Mouse (Mus musculus): ENCODE results near the gene Arhgap10. TPM values are rescaled to one million over a fixed set of nuclear protein-coding genes. Genes with fewer than 3 reads are reported as not detected.
A peak's percentile ranks its signal among the peaks of the same experiment; 100 is the strongest.

The Arhgap10 gene
- total and polyA plus RNA-seq, 2 experiments from 2014 or later = 4.2 to 5.2 TPM

GRCm38 (mm10) chr8:77232411-77232810, 285.3 kb downstream of the Arhgap10 start:
- DNase-seq (ENCODE audit: low spot score) (no peak), ATAC-seq (no peak)
- no peak overlapping the region for H3K9ac ChIP-seq (replicated peaks; ENCODE audit: low read length)
- H3K27me3 ChIP-seq (ENCODE audit: insufficient read depth, low read length) = no peaks in the 10 kb centered on the region
- TF ChIP-seq CTCF (IDR thresholded peaks at IDR 0.05; ENCODE audit: low read depth) = no peak
- H3K4me2 ChIP-seq (ENCODE audit: low read depth, low read length) = no peak overlapping the region
- no peaks in the 10 kb centered on the region for H3K4me1 ChIP-seq (ENCODE audit: insufficient read depth, low read length)
- H3K4me3 ChIP-seq (ENCODE audit: low read length) = no peak overlapping the region
- no peak overlapping the region for H3K27ac ChIP-seq
- no peaks in the 10 kb centered on the region for H3K36me3 ChIP-seq (ENCODE audit: insufficient read depth, low read length)
- H3K9me3 ChIP-seq (ENCODE audit: low read length) = no peaks in the 10 kb centered on the region
- 83% methylated on average over 3 of the region's 3 CpGs for WGBS

- Histone ChIP-seq H3K4me2 (ENCODE audit: low read depth, low read length) (no peak overlapping the region), H3K9ac (replicated peaks; ENCODE audit: low read length) (no peak overlapping the region), H3K27ac (no peak overlapping the region), H3K4me3 (ENCODE audit: low read length) (no peak overlapping the region), H3K4me1 (ENCODE audit: insufficient read depth, low read length) (no peaks in the 10 kb centered on the region), H3K36me3 (ENCODE audit: insufficient read depth, low read length) (no peaks in the 10 kb centered on the region), H3K9me3 (ENCODE audit: low read length) (no peaks in the 10 kb centered on the region), H3K27me3 (ENCODE audit: insufficient read depth, low read length) (no peaks in the 10 kb centered on the region)
- no peak for DNase-seq (ENCODE audit: low spot score)
- no peak for TF ChIP-seq CTCF (IDR thresholded peaks at IDR 0.05; ENCODE audit: low read depth)
- ATAC-seq = no peak
- 45% methylated on average over 6 of the region's 6 CpGs for WGBS
Measured at GRCm38 (mm10) chr8:77231834-77232233, 285.9 kb downstream of the Arhgap10 start.

- no peaks in the 10 kb centered on the region for H3K4me1 ChIP-seq (ENCODE audit: insufficient read depth, low read length)
- no peaks in the 10 kb centered on the region for H3K36me3 ChIP-seq (ENCODE audit: insufficient read depth, low read length)
- no peak overlapping the region for H3K27ac ChIP-seq
- no peak overlapping the region for H3K9ac ChIP-seq (replicated peaks; ENCODE audit: low read length)
- H3K4me2 ChIP-seq (ENCODE audit: low read depth, low read length) = no peak overlapping the region
- H3K9me3 ChIP-seq (ENCODE audit: low read length) = no peaks in the 10 kb centered on the region
- H3K27me3 ChIP-seq (ENCODE audit: insufficient read depth, low read length) = no peaks in the 10 kb centered on the region
- TF ChIP-seq CTCF (IDR thresholded peaks at IDR 0.05; ENCODE audit: low read depth) = no peak
- 93% methylated on average over 1 of the region's 1 CpGs for WGBS
- H3K4me3 ChIP-seq (ENCODE audit: low read length) = no peak overlapping the region
- DNase-seq (ENCODE audit: low spot score) = no peak
- ATAC-seq = no peak
Measured at GRCm38 (mm10) chr8:77231211-77231610, 286.5 kb downstream of the Arhgap10 start.

GRCm38 (mm10) chr8:77228688-77229087, 289.1 kb downstream of the Arhgap10 start:
- H3K36me3 ChIP-seq (ENCODE audit: insufficient read depth, low read length) = no peaks in the 10 kb centered on the region
- TF ChIP-seq CTCF (IDR thresholded peaks at IDR 0.05; ENCODE audit: low read depth) = no peak
- no peaks in the 10 kb centered on the region for H3K27me3 ChIP-seq (ENCODE audit: insufficient read depth, low read length)
- no peaks in the 10 kb centered on the region for H3K9me3 ChIP-seq (ENCODE audit: low read length)
- H3K4me3 ChIP-seq (ENCODE audit: low read length) = no peak overlapping the region
- H3K4me1 ChIP-seq (ENCODE audit: insufficient read depth, low read length) = no peaks in the 10 kb centered on the region
- no peak for ATAC-seq
- H3K27ac ChIP-seq = no peak overlapping the region
- WGBS = 83% methylated on average over 7 of the region's 7 CpGs
- H3K4me2 ChIP-seq (ENCODE audit: low read depth, low read length) = no peak overlapping the region
- H3K9ac ChIP-seq (replicated peaks; ENCODE audit: low read length) = no peak overlapping the region
- DNase-seq (ENCODE audit: low spot score) = no peak

- Histone ChIP-seq H3K9me3 (ENCODE audit: low read length) (no peaks in the 10 kb centered on the region), H3K4me2 (ENCODE audit: low read depth, low read length) (no peak overlapping the region), H3K4me3 (ENCODE audit: low read length) (no peak overlapping the region), H3K27me3 (ENCODE audit: insufficient read depth, low read length) (no peaks in the 10 kb centered on the region), H3K4me1 (ENCODE audit: insufficient read depth, low read length) (no peaks in the 10 kb centered on the region), H3K27ac (no peak overlapping the region), H3K36me3 (ENCODE audit: insufficient read depth, low read length) (no peaks in the 10 kb centered on the region), H3K9ac (replicated peaks; ENCODE audit: low read length) (no peak overlapping the region)
- 68% methylated on average over 5 of the region's 5 CpGs for WGBS
- DNase-seq (ENCODE audit: low spot score) (peak; percentile 29), ATAC-seq (peak; percentile 54; the same call in 1 of the 2 replicates)
- no peak for TF ChIP-seq CTCF (IDR thresholded peaks at IDR 0.05; ENCODE audit: low read depth)
Measured at GRCm38 (mm10) chr8:77227742-77228141, 290.0 kb downstream of the Arhgap10 start.

GRCm38 (mm10) chr8:77223123-77223522, 294.6 kb downstream of the Arhgap10 start:
- 62% methylated on average over 4 of the region's 4 CpGs for WGBS
- H3K27me3 ChIP-seq (ENCODE audit: insufficient read depth, low read length) = no peaks in the 10 kb centered on the region

GRCm38 (mm10) chr8:77215191-77215590, 302.6 kb downstream of the Arhgap10 start:
- H3K27ac ChIP-seq = no peak overlapping the region
- ATAC-seq (no peak), DNase-seq (ENCODE audit: low spot score) (peak; percentile 28)
- no peaks in the 10 kb centered on the region for H3K4me1 ChIP-seq (ENCODE audit: insufficient read depth, low read length)
- no peaks in the 10 kb centered on the region for H3K27me3 ChIP-seq (ENCODE audit: insufficient read depth, low read length)
- no peaks in the 10 kb centered on the region for H3K9me3 ChIP-seq (ENCODE audit: low read length)
- no peak for TF ChIP-seq CTCF (IDR thresholded peaks at IDR 0.05; ENCODE audit: low read depth)
- no peaks in the 10 kb centered on the region for H3K36me3 ChIP-seq (ENCODE audit: insufficient read depth, low read length)
- H3K4me3 ChIP-seq (ENCODE audit: low read length) = no peak overlapping the region
- H3K9ac ChIP-seq (replicated peaks; ENCODE audit: low read length) = no peak overlapping the region
- 47% methylated on average over 6 of the region's 6 CpGs for WGBS
- no peak overlapping the region for H3K4me2 ChIP-seq (ENCODE audit: low read depth, low read length)

More at GRCm38 (mm10) chr8:77223123-77223522, 294.6 kb downstream of the Arhgap10 start:
- Histone ChIP-seq H3K9ac (replicated peaks; ENCODE audit: low read length) (no peak overlapping the region), H3K4me3 (ENCODE audit: low read length) (no peak overlapping the region), H3K9me3 (ENCODE audit: low read length) (no peaks in the 10 kb centered on the region), H3K4me1 (ENCODE audit: insufficient read depth, low read length) (no peaks in the 10 kb centered on the region), H3K36me3 (ENCODE audit: insufficient read depth, low read length) (no peaks in the 10 kb centered on the region), H3K4me2 (ENCODE audit: low read depth, low read length) (no peak overlapping the region), H3K27ac (no peak overlapping the region)
- ATAC-seq = no peak
- no peak for DNase-seq (ENCODE audit: low spot score)
- peak; percentile 21; the same call in 1 of the 2 replicates for TF ChIP-seq CTCF (IDR thresholded peaks at IDR 0.05; ENCODE audit: low read depth)
